Mouse (Mus musculus) neural tube, embryonic 15.5 days (tissue): Measurements from ENCODE around the gene Fam178b. TPM values are rescaled to one million over a fixed set of nuclear protein-coding genes. Genes with fewer than 3 reads are reported as not detected.
A peak's percentile ranks its signal among the peaks of the same experiment; 100 is the strongest.

Experiments
- ATAC-seq: fragments of 200-750 bp; cut with Nextera tagmentation; 2 replicates; pipeline ENCODE4 v1.8.0; 2017; ENCODE audit warnings: mild to moderate bottlenecking, moderate TSS enrichment, moderate library complexity; ENCODE audit not compliant: low FRiP score
- H3K27ac ChIP-seq: fragments of 300-500 bp; sonication (generic); replicated peaks from 2 replicates; pipeline ENCODE4 v1.5.1; 2015; ENCODE audit warnings: mild to moderate bottlenecking, inconsistent platforms
- H3K27me3 ChIP-seq: fragments of 300-500 bp; sonication (generic); replicated peaks from 2 replicates; pipeline ENCODE4 v1.6.1; 2015; ENCODE audit warnings: inconsistent platforms
- H3K36me3 ChIP-seq: fragments of 300-500 bp; sonication (generic); 2 replicates; pipeline ENCODE4 v1.6.1; 2015; ENCODE audit warnings: inconsistent platforms
- H3K4me1 ChIP-seq: fragments of 300-500 bp; sonication (generic); 2 replicates; pipeline ENCODE4 v1.6.1; 2015; ENCODE audit warnings: inconsistent platforms
- H3K4me2 ChIP-seq: fragments of 300-500 bp; sonication (generic); 2 replicates; pipeline ENCODE4 v1.6.1; 2015; ENCODE audit warnings: inconsistent platforms, mild to moderate bottlenecking, moderate library complexity
- H3K4me3 ChIP-seq: fragments of 300-500 bp; sonication (generic); replicated peaks from 2 replicates; pipeline ENCODE4 v1.5.1; 2015; ENCODE audit warnings: mild to moderate bottlenecking, inconsistent platforms
- H3K9ac ChIP-seq: fragments of 300-500 bp; sonication (generic); replicated peaks from 2 replicates; pipeline ENCODE4 v1.6.1; 2015; ENCODE audit warnings: mild to moderate bottlenecking, inconsistent platforms
- H3K9me3 ChIP-seq: fragments of 300-500 bp; sonication (generic); replicated peaks from 2 replicates; pipeline ENCODE4 v1.6.1; 2016; ENCODE audit warnings: inconsistent platforms
- WGBS: fragments of 180-500 bp; shearing (Covaris S2); methylation state at CpG from one replicate; pipeline ENCODE4 v1.1.7; 2015; ENCODE audit warnings: mixed read lengths; 5-methylcytosine and 5-hydroxymethylcytosine counted together
- polyA plus RNA-seq: library from polyadenylated mRNA; unstranded; fragments of >200 nt; fragmentation: Nextera tagmentation; extraction: Ambion mirVana; gene quantifications from 2 replicates; pipeline ENCODE4 v1.2.1, GENCODE M21; 2015

Fam178b gene
- polyA plus RNA-seq, 1 experiment from 2014 or later, result 0.27 TPM

- no peak overlapping the region for H3K4me2 ChIP-seq
- no peaks in the 10 kb centered on the region for H3K9me3 ChIP-seq
- no peak for ATAC-seq
- no peaks in the 10 kb centered on the region for H3K27me3 ChIP-seq
- 84% methylated on average over 11 of the region's 11 CpGs for WGBS
- no peak overlapping the region for H3K27ac ChIP-seq
- no peak overlapping the region for H3K4me3 ChIP-seq
- peaks cover 24% of the 10 kb centered on the region for H3K36me3 ChIP-seq
- no peaks in the 10 kb centered on the region for H3K4me1 ChIP-seq
- no peak overlapping the region for H3K9ac ChIP-seq
Observed at GRCm38 (mm10) chr1:36535477-36536396, 147.2 kb downstream of the Fam178b start.

- no peaks in the 10 kb centered on the region for H3K27me3 ChIP-seq
- no peak overlapping the region for H3K4me2 ChIP-seq
- no peaks in the 10 kb centered on the region for H3K9me3 ChIP-seq
- ATAC-seq, result no peak
- no peak overlapping the region for H3K27ac ChIP-seq
- WGBS, result 82% methylated on average over 6 of the region's 6 CpGs
- H3K4me1 ChIP-seq, result no peaks in the 10 kb centered on the region
- no peak overlapping the region for H3K4me3 ChIP-seq
- no peak overlapping the region for H3K9ac ChIP-seq
- peaks cover 13% of the 10 kb centered on the region for H3K36me3 ChIP-seq
Observed at GRCm38 (mm10) chr1:36534595-36535058, 148.4 kb downstream of the Fam178b start.

- Histone ChIP-seq H3K4me1 (no peaks in the 10 kb centered on the region), H3K36me3 (peaks cover 5% of the 10 kb centered on the region), H3K9me3 (no peaks in the 10 kb centered on the region), H3K4me2 (no peak overlapping the region), H3K27ac (no peak overlapping the region), H3K4me3 (no peak overlapping the region), H3K9ac (no peak overlapping the region), H3K27me3 (no peaks in the 10 kb centered on the region)
- ATAC-seq, result no peak
- WGBS, result 85% methylated on average over 6 of the region's 6 CpGs
Observed at GRCm38 (mm10) chr1:36533546-36533945, 149.4 kb downstream of the Fam178b start.

- no peak overlapping the region for H3K4me2 ChIP-seq
- no peak overlapping the region for H3K27ac ChIP-seq
- no peaks in the 10 kb centered on the region for H3K9me3 ChIP-seq
- peaks cover 10% of the 10 kb centered on the region for H3K36me3 ChIP-seq
- H3K4me1 ChIP-seq, result no peaks in the 10 kb centered on the region
- no peak overlapping the region for H3K4me3 ChIP-seq
- no peak for ATAC-seq
- 89% methylated on average over 12 of the region's 12 CpGs for WGBS
- H3K27me3 ChIP-seq, result no peaks in the 10 kb centered on the region
- H3K9ac ChIP-seq, result no peak overlapping the region
Observed at GRCm38 (mm10) chr1:36531461-36531860, 151.5 kb downstream of the Fam178b start.

GRCm38 (mm10) chr1:36530962-36531361 lies 152.0 kb downstream of the Fam178b start:
- peaks cover 14% of the 10 kb centered on the region for H3K36me3 ChIP-seq
- ATAC-seq, result no peak
- no peaks in the 10 kb centered on the region for H3K4me1 ChIP-seq
- H3K4me3 ChIP-seq, result no peak overlapping the region
- 94% methylated on average over 7 of the region's 7 CpGs for WGBS
- H3K27ac ChIP-seq, result no peak overlapping the region
- no peaks in the 10 kb centered on the region for H3K27me3 ChIP-seq
- no peak overlapping the region for H3K9ac ChIP-seq
- H3K4me2 ChIP-seq, result no peak overlapping the region
- no peaks in the 10 kb centered on the region for H3K9me3 ChIP-seq

- no peaks in the 10 kb centered on the region for H3K4me1 ChIP-seq
- no peak overlapping the region for H3K9ac ChIP-seq
- H3K4me2 ChIP-seq, result no peak overlapping the region
- H3K4me3 ChIP-seq, result no peak overlapping the region
- no peak for ATAC-seq
- peaks cover 19% of the 10 kb centered on the region for H3K36me3 ChIP-seq
- no peaks in the 10 kb centered on the region for H3K27me3 ChIP-seq
- WGBS, result 77% methylated on average over 8 of the region's 8 CpGs
- no peaks in the 10 kb centered on the region for H3K9me3 ChIP-seq
- H3K27ac ChIP-seq, result no peak overlapping the region
Observed at GRCm38 (mm10) chr1:36530485-36530884, 152.5 kb downstream of the Fam178b start.

- H3K27ac ChIP-seq, result no peak overlapping the region
- peaks cover 25% of the 10 kb centered on the region for H3K36me3 ChIP-seq
- no peak overlapping the region for H3K4me2 ChIP-seq
- no peaks in the 10 kb centered on the region for H3K9me3 ChIP-seq
- no peaks in the 10 kb centered on the region for H3K4me1 ChIP-seq
- no peaks in the 10 kb centered on the region for H3K27me3 ChIP-seq
- no peak overlapping the region for H3K4me3 ChIP-seq
- 92% methylated on average over 4 of the region's 4 CpGs for WGBS
- no peak overlapping the region for H3K9ac ChIP-seq
- no peak for ATAC-seq
Observed at GRCm38 (mm10) chr1:36529875-36530274, 153.1 kb downstream of the Fam178b start.

DNA sequence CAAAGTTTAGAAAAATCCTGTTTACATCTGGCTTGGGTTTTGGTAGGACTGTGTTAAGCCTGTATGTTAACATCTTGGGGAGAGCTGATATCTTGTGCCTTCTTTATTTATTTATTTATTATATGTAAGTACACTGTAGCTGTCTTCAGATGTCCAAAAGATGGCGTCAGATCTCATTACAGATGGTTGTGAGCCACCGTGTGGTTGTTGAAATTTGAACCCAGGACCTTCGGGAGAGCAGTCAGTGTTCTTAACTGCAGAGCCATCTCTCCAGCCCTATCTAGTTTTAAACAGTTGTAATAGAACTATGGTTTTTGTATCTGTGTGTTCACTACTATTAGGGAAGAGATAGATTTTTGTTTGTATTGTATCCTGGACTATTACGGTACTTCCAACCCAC lies 153.7 kb downstream of the Fam178b start:
- Histone ChIP-seq H3K9ac (no peak overlapping the region), H3K4me2 (no peak overlapping the region), H3K4me1 (no peaks in the 10 kb centered on the region), H3K27me3 (no peaks in the 10 kb centered on the region), H3K36me3 (peaks cover 31% of the 10 kb centered on the region), H3K4me3 (no peak overlapping the region), H3K27ac (no peak overlapping the region), H3K9me3 (no peaks in the 10 kb centered on the region)
- ATAC-seq, result no peak
- 92% methylated on average over 4 of the region's 4 CpGs for WGBS

- H3K9me3 ChIP-seq, result no peaks in the 10 kb centered on the region
- peaks cover 39% of the 10 kb centered on the region for H3K36me3 ChIP-seq
- peaks cover 3% of the 10 kb centered on the region for H3K4me1 ChIP-seq
- H3K9ac ChIP-seq, result no peak overlapping the region
- H3K27me3 ChIP-seq, result no peaks in the 10 kb centered on the region
- WGBS, result 22% methylated on average over 1 of the region's 1 CpGs
- H3K4me3 ChIP-seq, result no peak overlapping the region
- H3K4me2 ChIP-seq, result no peak overlapping the region
- no peak overlapping the region for H3K27ac ChIP-seq
- ATAC-seq, result no peak
Observed at GRCm38 (mm10) chr1:36528351-36528750, 154.6 kb downstream of the Fam178b start.

DNA sequence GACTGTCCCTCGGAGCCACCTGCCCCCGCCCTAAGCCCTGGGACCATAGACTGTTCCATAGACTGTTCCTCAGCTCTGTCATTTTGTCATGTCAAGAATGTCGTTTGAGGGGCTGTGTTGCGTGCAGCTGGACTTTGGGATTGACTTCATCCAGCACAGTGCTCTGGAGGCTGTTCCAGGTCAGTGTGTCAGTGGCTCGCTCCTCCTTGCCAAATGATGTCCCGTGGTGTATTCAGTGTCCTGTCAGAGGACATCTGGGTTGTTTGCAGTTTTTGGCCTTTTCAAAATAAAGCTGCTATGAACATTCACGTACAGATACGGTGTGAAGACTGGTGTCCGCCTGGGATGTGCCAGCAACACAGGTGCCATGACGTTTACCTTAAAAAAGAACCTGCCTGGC lies 156.1 kb downstream of the Fam178b start:
- Histone ChIP-seq H3K4me3 (no peak overlapping the region), H3K9me3 (no peaks in the 10 kb centered on the region), H3K4me1 (peaks cover 16% of the 10 kb centered on the region), H3K27ac (no peak overlapping the region), H3K27me3 (no peaks in the 10 kb centered on the region), H3K9ac (no peak overlapping the region), H3K36me3 (peaks cover 53% of the 10 kb centered on the region), H3K4me2 (no peak overlapping the region)
- WGBS, result 92% methylated on average over 10 of the region's 10 CpGs
- no peak for ATAC-seq

DNA sequence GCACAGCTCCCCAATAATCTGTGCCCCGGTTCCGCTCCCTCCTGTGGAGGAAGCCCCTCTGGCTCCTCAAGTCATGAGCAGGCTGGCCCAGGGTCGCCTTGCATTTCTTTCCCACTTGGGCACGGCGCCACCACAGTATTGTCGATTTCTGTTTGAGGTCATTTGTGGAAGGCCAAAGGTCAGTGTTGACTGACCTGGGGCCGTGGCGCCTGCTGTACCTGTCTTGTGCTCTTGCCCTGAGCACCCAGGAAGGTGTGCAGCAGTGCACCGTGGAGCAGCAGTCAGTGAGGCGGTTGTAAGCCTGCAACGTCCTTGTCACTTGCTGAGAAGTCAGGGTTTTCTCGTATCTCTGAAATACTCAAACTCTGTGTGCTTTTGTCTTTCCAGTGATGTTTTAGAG lies 157.2 kb downstream of the Fam178b start:
- 95% methylated on average over 12 of the region's 12 CpGs for WGBS
- no peak for ATAC-seq
- H3K4me3 ChIP-seq, result no peak overlapping the region
- H3K27ac ChIP-seq, result no peak overlapping the region
- no peak overlapping the region for H3K9ac ChIP-seq
- H3K36me3 ChIP-seq, result peaks cover 62% of the 10 kb centered on the region
- H3K4me2 ChIP-seq, result no peak overlapping the region
- peaks cover 16% of the 10 kb centered on the region for H3K4me1 ChIP-seq
- no peaks in the 10 kb centered on the region for H3K27me3 ChIP-seq
- no peaks in the 10 kb centered on the region for H3K9me3 ChIP-seq

- Histone ChIP-seq H3K4me1 (peaks cover 16% of the 10 kb centered on the region), H3K9ac (no peak overlapping the region), H3K36me3 (peaks cover 76% of the 10 kb centered on the region), H3K9me3 (no peaks in the 10 kb centered on the region), H3K27ac (0 out of 2 replicates have a peak overlapping the region, but pooled peaks have one; percentile 48), H3K4me2 (no peak overlapping the region), H3K4me3 (no peak overlapping the region), H3K27me3 (no peaks in the 10 kb centered on the region)
- WGBS, result 73% methylated on average over 5 of the region's 5 CpGs
- no peak for ATAC-seq
Observed at GRCm38 (mm10) chr1:36524058-36524457, 158.9 kb downstream of the Fam178b start.
